Mouse (Mus musculus) ES-Bruce4 (cell line): ENCODE data around the gene Hs1bp3.

ENCODE experiments used
- CTCF ChIP-seq: IDR thresholded peaks from one replicate; pipeline ENCODE4 v1.8.1; 2011; ENCODE audit warnings: low read depth, low read length
- EP300 ChIP-seq: IDR thresholded peaks from 2 replicates; pipeline ENCODE4 v1.6.1; 2011; ENCODE audit warnings: low read depth, low read length; ENCODE audit not compliant: insufficient read depth
- POLR2A ChIP-seq: IDR thresholded peaks from one replicate; pipeline ENCODE4 v1.8.1; 2011; ENCODE audit warnings: low read length; ENCODE audit not compliant: insufficient read depth

DNA sequence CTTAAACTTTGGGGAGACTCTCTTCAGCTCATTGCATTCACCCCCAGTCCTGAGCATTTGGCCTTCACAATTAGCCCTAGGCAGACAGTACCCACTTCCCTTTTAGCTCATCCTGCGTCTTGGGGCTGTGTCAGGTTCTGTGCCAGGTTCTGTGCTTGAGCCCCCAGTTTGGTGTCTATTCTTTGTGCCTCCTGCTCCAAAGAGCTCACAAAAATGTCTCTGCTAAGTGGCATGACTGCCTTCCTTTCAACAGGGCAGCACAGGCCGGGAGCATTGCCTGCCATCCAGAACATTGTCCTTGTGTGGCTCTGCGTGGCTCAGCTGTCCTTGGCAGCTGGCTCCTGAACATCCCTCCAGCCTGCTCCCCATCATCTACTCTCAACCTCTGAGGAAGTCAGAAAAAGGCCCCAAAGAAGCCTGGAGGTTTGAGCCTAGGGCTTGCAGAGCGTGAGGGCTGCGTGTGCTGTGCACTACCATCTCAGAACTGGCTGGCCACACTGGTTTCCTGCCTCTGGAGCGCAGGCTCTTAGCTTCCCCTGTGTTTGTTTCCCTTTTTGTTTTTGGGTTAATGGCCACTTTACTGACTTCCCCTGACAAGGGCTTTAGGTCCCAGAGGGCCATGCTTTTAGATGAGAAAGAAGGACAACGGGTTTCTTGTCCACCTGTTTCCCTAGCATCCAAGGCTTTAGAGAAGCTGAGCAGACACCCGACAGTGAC, 34.7 kb downstream of the Hs1bp3 start:
- no peak for TF ChIP-seq CTCF
- no peak for TF ChIP-seq POLR2A
- no peak for TF ChIP-seq EP300
